Mouse (Mus musculus): Measurements from ENCODE around the gene Ifnlr1.

GRCm38 (mm10) chr4:135739148-135739547 lies 53.1 kb downstream of the Ifnlr1 start:
- TF ChIP-seq MAX (IDR thresholded peaks at IDR 0.05; ENCODE audit: low read length) (no peak), MAFK (IDR thresholded peaks at IDR 0.05; ENCODE audit: insufficient replicate concordance, low read length) (no peak), TBP (conservative IDR thresholded peaks at IDR 0.05; ENCODE audit: low read depth, low read length) (no peak), ETS1 (conservative IDR thresholded peaks at IDR 0.05; ENCODE audit: low read depth, low read length) (no peak)

Measured in CH12.LX (cell line).